Mouse (Mus musculus) small intestine, adult 2 months (tissue): ENCODE results near the gene Col2a1.

Experiments
- CTCF ChIP-seq: fragments of 200-500 bp; IDR thresholded peaks from 2 replicates; pipeline ENCODE4 v1.5.1; 2012; ENCODE audit warnings: low read depth, mild to moderate bottlenecking, control low read depth, inconsistent platforms, low read length, moderate library complexity, mixed read lengths; ENCODE audit not compliant: insufficient replicate concordance, insufficient read length; ENCODE audit errors: extremely low read depth
- POLR2A ChIP-seq: fragments of 200-500 bp; IDR thresholded peaks from 2 replicates; pipeline ENCODE4 v1.6.1; 2012; ENCODE audit warnings: low read depth, mild to moderate bottlenecking, control low read depth, inconsistent platforms, low read length, moderate library complexity

GRCm38 (mm10) chr15:97990124-97990523 is 14.4 kb downstream of the Col2a1 start:
- TF ChIP-seq CTCF (no peak), POLR2A (no peak)
